Mouse (Mus musculus) myocyte (in vitro differentiated cells): ENCODE data around the gene Swap70. TPM values are rescaled to one million over a fixed set of nuclear protein-coding genes. Genes with fewer than 3 reads are reported as not detected.

Source experiments
- H3K27me3 ChIP-seq: one replicate; pipeline ENCODE4 v1.6.1; 2011; ENCODE audit not compliant: control insufficient read depth, insufficient read depth, insufficient read length
- H3K36me3 ChIP-seq: one replicate; pipeline ENCODE4 v1.6.1; 2011; ENCODE audit not compliant: control insufficient read depth, insufficient read depth
- H3K4me2 ChIP-seq: one replicate; pipeline ENCODE4 v1.6.1; 2011; ENCODE audit warnings: low read depth, control low read depth
- H3K4me3 ChIP-seq: one replicate; pipeline ENCODE4 v1.5.1; 2011; ENCODE audit warnings: mild to moderate bottlenecking, control low read depth, moderate library complexity
- H3K79me2 ChIP-seq: one replicate; pipeline ENCODE4 v1.6.1; 2011; ENCODE audit not compliant: control insufficient read depth, insufficient read depth
- H3ac ChIP-seq: one replicate; pipeline ENCODE4 v1.6.1; 2011; ENCODE audit not compliant: control insufficient read depth, insufficient read length
- CEBPB ChIP-seq: IDR thresholded peaks from 2 replicates; pipeline ENCODE4 v1.6.1; 2011; ENCODE audit warnings: mild to moderate bottlenecking, moderate library complexity; ENCODE audit not compliant: poor library complexity, insufficient read depth, severe bottlenecking
- E2F4 ChIP-seq: IDR thresholded peaks from one replicate; pipeline ENCODE4 v1.6.1; 2011; ENCODE audit warnings: mild to moderate bottlenecking, control low read depth, moderate library complexity; ENCODE audit not compliant: insufficient read depth
- MAX ChIP-seq: IDR thresholded peaks from one replicate; pipeline ENCODE4 v1.6.1; 2011; ENCODE audit warnings: low read depth, mild to moderate bottlenecking, control low read depth
- MYOD1 ChIP-seq, 3 experiments: IDR thresholded peaks; one replicate each; pipeline ENCODE4 v1.6.1; 2011; ENCODE audit warnings: control low read depth in 2 of 3, low read depth in 2 of 3, mild to moderate bottlenecking in 2 of 3, moderate library complexity in 1 of 3; ENCODE audit not compliant: insufficient read length in 2 of 3, control insufficient read depth in 1 of 3
- MYOG ChIP-seq, 3 experiments: IDR thresholded peaks; one replicate each; pipeline ENCODE4 v1.6.1; 2011; ENCODE audit warnings: control low read depth in 2 of 3, low read depth in 2 of 3, mild to moderate bottlenecking in 2 of 3; ENCODE audit not compliant: insufficient read length in 2 of 3, control insufficient read depth in 1 of 3, insufficient read depth in 1 of 3
- POLR2A ChIP-seq: IDR thresholded peaks from one replicate; pipeline ENCODE4 v1.6.1; 2011; ENCODE audit warnings: low read depth, mild to moderate bottlenecking, control low read depth, moderate library complexity; ENCODE audit not compliant: insufficient read length
- POLR2AphosphoS2 ChIP-seq: IDR thresholded peaks from one replicate; pipeline ENCODE4 v1.6.1; 2011; ENCODE audit warnings: low read depth, control low read depth; ENCODE audit not compliant: insufficient read length
- REST ChIP-seq: IDR thresholded peaks from one replicate; pipeline ENCODE4 v1.6.1; 2011; ENCODE audit warnings: mild to moderate bottlenecking, control low read depth, moderate library complexity; ENCODE audit not compliant: insufficient read depth, insufficient read length
- SRF ChIP-seq: IDR thresholded peaks from one replicate; pipeline ENCODE4 v1.6.1; 2011; ENCODE audit warnings: low read depth; ENCODE audit not compliant: control insufficient read depth, insufficient read length
- TCF12 ChIP-seq: IDR thresholded peaks from one replicate; pipeline ENCODE4 v1.6.1; 2011; ENCODE audit warnings: mild to moderate bottlenecking, control low read depth; ENCODE audit not compliant: poor library complexity, insufficient read depth, severe bottlenecking
- TCF3 ChIP-seq: IDR thresholded peaks from one replicate; pipeline ENCODE4 v1.6.1; 2011; ENCODE audit warnings: low read depth, control low read depth; ENCODE audit not compliant: insufficient read length
- USF1 ChIP-seq: IDR thresholded peaks from one replicate; pipeline ENCODE4 v1.6.1; 2011; ENCODE audit warnings: low read depth, mild to moderate bottlenecking, control low read depth, moderate library complexity
- polyA plus RNA-seq: library from polyadenylated mRNA; unstranded; fragments of >200 nt; fragmentation: generic; extraction: Trizol; gene quantifications from one replicate; pipeline ENCODE4 v1.2.1, GENCODE M21; 2012; ENCODE audit warnings: missing spikeins

Gene Swap70
- polyA plus RNA-seq, 1 experiment, result 11.4 TPM

GRCm38 (mm10) chr7:110261807-110262206 is 40.3 kb downstream of the Swap70 start:
- peaks cover 12% of the 10 kb centered on the region for H3K36me3 ChIP-seq
- no peak for TF ChIP-seq TCF12
- no peak for TF ChIP-seq POLR2A
- no peak for TF ChIP-seq MYOG (IDR thresholded peaks at IDR 0.05; ENCODE audit: control insufficient read depth in 1 of 3, insufficient read depth in 1 of 3, insufficient read length in 2 of 3, low read depth in 2 of 3)
- no peak for TF ChIP-seq SRF
- TF ChIP-seq POLR2AphosphoS2, result no peak
- TF ChIP-seq USF1, result no peak
- no peak for TF ChIP-seq MYOD1 (IDR thresholded peaks at IDR 0.05; ENCODE audit: control insufficient read depth in 1 of 3, insufficient read length in 2 of 3, low read depth in 2 of 3)
- TF ChIP-seq CEBPB, result no peak
- TF ChIP-seq REST, result no peak
- no peak for TF ChIP-seq TCF3
- no peak for TF ChIP-seq E2F4
- TF ChIP-seq MAX, result no peak
- H3K4me2 ChIP-seq, result no peak overlapping the region
- H3K4me3 ChIP-seq, result no peak overlapping the region
- no peak overlapping the region for H3ac ChIP-seq
- no peaks in the 10 kb centered on the region for H3K79me2 ChIP-seq
- no peaks in the 10 kb centered on the region for H3K27me3 ChIP-seq

- Histone ChIP-seq H3K4me3 (no peak overlapping the region), H3K79me2 (no peaks in the 10 kb centered on the region), H3ac (no peak overlapping the region), H3K4me2 (no peak overlapping the region), H3K36me3 (peaks cover 12% of the 10 kb centered on the region), H3K27me3 (no peaks in the 10 kb centered on the region)
- TF ChIP-seq CEBPB, result no peak
- TF ChIP-seq TCF3, result no peak
- TF ChIP-seq POLR2A, result no peak
- no peak for TF ChIP-seq MYOG (IDR thresholded peaks at IDR 0.05; ENCODE audit: control insufficient read depth in 1 of 3, insufficient read depth in 1 of 3, insufficient read length in 2 of 3, low read depth in 2 of 3)
- no peak for TF ChIP-seq E2F4
- no peak for TF ChIP-seq POLR2AphosphoS2
- TF ChIP-seq TCF12, result no peak
- no peak for TF ChIP-seq REST
- TF ChIP-seq SRF, result no peak
- no peak for TF ChIP-seq USF1
- no peak for TF ChIP-seq MYOD1 (IDR thresholded peaks at IDR 0.05; ENCODE audit: control insufficient read depth in 1 of 3, insufficient read length in 2 of 3, low read depth in 2 of 3)
- TF ChIP-seq MAX, result no peak
Measured at GRCm38 (mm10) chr7:110262661-110263060, 41.1 kb downstream of the Swap70 start.

GRCm38 (mm10) chr7:110263474-110263873 is 42.0 kb downstream of the Swap70 start:
- H3K79me2 ChIP-seq, result no peaks in the 10 kb centered on the region

GRCm38 (mm10) chr7:110265796-110266195 is 44.3 kb downstream of the Swap70 start:
- Histone ChIP-seq H3K4me2 (no peak overlapping the region), H3K36me3 (peaks cover 19% of the 10 kb centered on the region), H3ac (no peak overlapping the region), H3K27me3 (no peaks in the 10 kb centered on the region), H3K4me3 (no peak overlapping the region), H3K79me2 (no peaks in the 10 kb centered on the region)
- TF ChIP-seq MYOD1 (IDR thresholded peaks at IDR 0.05; ENCODE audit: control insufficient read depth in 1 of 3, insufficient read length in 2 of 3, low read depth in 2 of 3) (no peak), POLR2A (no peak), USF1 (no peak), MYOG (IDR thresholded peaks at IDR 0.05; ENCODE audit: control insufficient read depth in 1 of 3, insufficient read depth in 1 of 3, insufficient read length in 2 of 3, low read depth in 2 of 3) (no peak), MAX (no peak), TCF3 (no peak), TCF12 (no peak), SRF (no peak), E2F4 (no peak), REST (no peak), POLR2AphosphoS2 (no peak)

More at GRCm38 (mm10) chr7:110263474-110263873, 42.0 kb downstream of the Swap70 start:
- no peaks in the 10 kb centered on the region for H3K27me3 ChIP-seq
- H3K4me2 ChIP-seq, result no peak overlapping the region
- no peak overlapping the region for H3ac ChIP-seq
- no peak overlapping the region for H3K4me3 ChIP-seq
- no peak for TF ChIP-seq REST
- TF ChIP-seq TCF3, result no peak
- TF ChIP-seq SRF, result no peak
- peaks cover 12% of the 10 kb centered on the region for H3K36me3 ChIP-seq

- Histone ChIP-seq H3K27me3 (no peaks in the 10 kb centered on the region), H3K4me2 (no peak overlapping the region), H3ac (no peak overlapping the region), H3K4me3 (no peak overlapping the region), H3K79me2 (no peaks in the 10 kb centered on the region), H3K36me3 (peaks cover 22% of the 10 kb centered on the region)
- TF ChIP-seq POLR2AphosphoS2, result no peak
- TF ChIP-seq MYOD1 (IDR thresholded peaks at IDR 0.05; ENCODE audit: control insufficient read depth in 1 of 3, insufficient read length in 2 of 3, low read depth in 2 of 3), result no peak
- no peak for TF ChIP-seq SRF
- TF ChIP-seq CEBPB, result no peak
- no peak for TF ChIP-seq E2F4
- no peak for TF ChIP-seq MAX
- no peak for TF ChIP-seq POLR2A
- TF ChIP-seq TCF3, result no peak
- no peak for TF ChIP-seq REST
- no peak for TF ChIP-seq USF1
- no peak for TF ChIP-seq TCF12
- no peak for TF ChIP-seq MYOG (IDR thresholded peaks at IDR 0.05; ENCODE audit: control insufficient read depth in 1 of 3, insufficient read depth in 1 of 3, insufficient read length in 2 of 3, low read depth in 2 of 3)
Measured at GRCm38 (mm10) chr7:110267014-110267413, 45.5 kb downstream of the Swap70 start.
